Mouse (Mus musculus) cerebellum, adult 2 months (tissue): ENCODE results near the gene Zcchc7.
A peak's percentile ranks its signal among the peaks of the same experiment; 100 is the strongest.

Source experiments
- CTCF ChIP-seq: fragments of 200-500 bp; IDR thresholded peaks from 2 replicates; pipeline ENCODE4 v1.5.1; 2011; ENCODE audit warnings: low read depth, mild to moderate bottlenecking, control low read depth, low read length, moderate library complexity, borderline replicate concordance; ENCODE audit not compliant: insufficient read depth
- POLR2A ChIP-seq: fragments of 200-500 bp; IDR thresholded peaks from 2 replicates; pipeline ENCODE4 v1.6.1; 2011; ENCODE audit warnings: low read length, control low read depth, borderline replicate concordance; ENCODE audit not compliant: insufficient read depth

GRCm38 (mm10) chr4:44973450-44973849 lies 217.8 kb downstream of the Zcchc7 start:
- TF ChIP-seq CTCF: peak; percentile 98
- TF ChIP-seq POLR2A: 0 out of 2 replicates have a peak, but pooled peaks have one; percentile 17
